Mouse (Mus musculus): ENCODE measurements at regions not wholly inside any gene's neighbourhood (a gene's known extent, or its start where the extent isn't known, plus 50 kb on each side); places are given as distances from the start of the nearest gene placed in this dataset.

- TF ChIP-seq CTCF (IDR thresholded peaks at IDR 0.05; ENCODE audit: low read depth) (no peak), EP300 (IDR thresholded peaks at IDR 0.05; ENCODE audit: low read depth) (no peak)
Observed at GRCm38 (mm10) chr3:134184042-134184441, 52.2 kb upstream of the Cxxc4 start.

All from liver, postnatal 0 days (tissue).